ENCODE assay signal across 9 mouse cellular contexts in the genomic region with DNA sequence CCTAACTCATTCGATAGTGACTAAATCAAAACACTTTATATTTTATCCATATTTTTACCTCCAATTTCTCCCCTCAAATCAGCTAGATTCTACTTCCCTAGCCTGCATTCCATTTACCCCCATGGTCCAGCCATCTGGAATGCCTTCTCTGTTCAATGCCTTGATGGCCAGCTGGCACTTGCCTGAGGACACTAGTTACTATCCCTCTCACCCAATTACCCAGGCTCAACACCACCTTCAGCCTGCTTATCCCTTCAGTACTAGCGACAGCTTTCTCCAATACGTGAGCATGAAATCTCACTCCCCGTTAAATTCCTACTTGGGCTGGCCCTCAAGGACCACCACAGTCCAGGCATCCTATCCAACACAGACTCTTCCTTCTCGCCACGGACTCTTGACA. TPM values are rescaled to one million over a fixed set of nuclear protein-coding genes. Genes with fewer than 3 reads are reported as not detected.
DNase-seq lines count a peak whose midpoint lies in the region; ATAC-seq lines count a peak whose summit lies in the region.
"Had no signal": no experiment of that assay in that cellular context is flagged by ENCODE, and none has a peak within 500 bp of the region (broad histone marks: within the 10 kb centered on the region; RNA-seq: fewer than 3 reads in every experiment).

No protein-coding gene starts in this region.

- no peak overlapping the region for H3K27ac ChIP-seq in heart, embryonic 15.5 days
- H3K27ac ChIP-seq in forebrain, embryonic 11.5 days (ENCODE audit: low read depth, low read length): 0 out of 2 replicates have a peak overlapping the region, but pooled peaks have one; percentile 34
- H3K27ac ChIP-seq in midbrain, embryonic 10.5 days (replicated peaks): peak overlapping the region; percentile 94
- H3K27ac ChIP-seq: embryonic facial prominence, embryonic 15.5 days had no signal

- H3K27me3 ChIP-seq in heart, embryonic 15.5 days: peaks cover 7% of the 10 kb centered on the region
- peaks cover 2% of the 10 kb centered on the region; the same call in 1 of the 2 replicates for H3K27me3 ChIP-seq in forebrain, embryonic 11.5 days (ENCODE audit: control insufficient read depth, insufficient read depth, low read length)
- peaks cover 39% of the 10 kb centered on the region for H3K27me3 ChIP-seq in midbrain, embryonic 10.5 days (ENCODE audit: low read depth, poor library complexity, severe bottlenecking)

- intact Hi-C loops in heart, postnatal 14 days (cut with DNase I): loop anchor here (5.0 kb wide), 1 partner anchor 213 kb away; no protein-coding TSS in a partner anchor
- intact Hi-C loops in left cerebral cortex, postnatal 36 days (cut with DNase I): no loop called here

- no peak for ATAC-seq in heart, embryonic 15.5 days (replicated peaks; ENCODE audit: insufficient number of reproducible peaks, insufficient read depth, low FRiP score, low read depth)
- no peak for ATAC-seq in forebrain, embryonic 11.5 days (replicated peaks; ENCODE audit: low FRiP score)

- no peak overlapping the region for H3K9ac ChIP-seq in heart, embryonic 15.5 days
- H3K9ac ChIP-seq in forebrain, embryonic 11.5 days (ENCODE audit: low read length): no peak overlapping the region

- peak overlapping the region; percentile 86; the same call in 1 of the 2 replicates for H3K4me2 ChIP-seq in heart, embryonic 15.5 days
- no peak overlapping the region for H3K4me2 ChIP-seq in forebrain, embryonic 11.5 days (ENCODE audit: low read depth, low read length, severe bottlenecking)

- no peaks in the 10 kb centered on the region for H3K9me3 ChIP-seq in heart, embryonic 15.5 days (replicated peaks)
- H3K9me3 ChIP-seq in forebrain, embryonic 11.5 days (ENCODE audit: control insufficient read depth, low read length): no peaks in the 10 kb centered on the region; the same call in 1 of the 2 replicates
- H3K9me3 ChIP-seq in midbrain, embryonic 10.5 days (replicated peaks): peaks cover 8% of the 10 kb centered on the region; the same call in 1 of the 2 replicates
- H3K9me3 ChIP-seq: embryonic facial prominence, embryonic 15.5 days had no signal

- no peaks in the 10 kb centered on the region for H3K36me3 ChIP-seq in heart, embryonic 15.5 days
- no peaks in the 10 kb centered on the region for H3K36me3 ChIP-seq in forebrain, embryonic 11.5 days (ENCODE audit: control insufficient read depth, insufficient read depth, low read length)
- no peaks in the 10 kb centered on the region for H3K36me3 ChIP-seq in midbrain, embryonic 10.5 days
- H3K36me3 ChIP-seq: embryonic facial prominence, embryonic 15.5 days had no signal

- H3K4me3 ChIP-seq in heart, embryonic 15.5 days: no peak overlapping the region
- H3K4me3 ChIP-seq in forebrain, embryonic 11.5 days (ENCODE audit: low read depth, low read length): peak overlapping the region; percentile 53; the same call in 1 of the 2 replicates
- peak overlapping the region; percentile 68; the same call in 1 of the 2 replicates for H3K4me3 ChIP-seq in midbrain, embryonic 10.5 days

- no peak for DNase-seq in heart, postnatal 14 days
- DNase-seq in cerebellum, adult 18-20 months: peak; percentile 66 to 79
- DNase-seq in forebrain, embryonic 11.5 days (ENCODE audit: low spot score): no peak
- DNase-seq in midbrain, embryonic 10.5 days (ENCODE audit: low spot score): no peak
- no peak for DNase-seq in left cerebral cortex, postnatal 36 days (ENCODE audit: low spot score in 2 of 2)
- DNase-seq in frontal cortex, postnatal 14 days (ENCODE audit: low spot score in 2 of 2): no peak
- DNase-seq in lung, postnatal 25 days (ENCODE audit: low spot score): no peak

- 84% methylated on average over 6 of the region's 6 CpGs for WGBS in heart, embryonic 15.5 days
- WGBS in forebrain, embryonic 11.5 days: 78% methylated on average over 6 of the region's 6 CpGs
- WGBS in midbrain, embryonic 10.5 days: 75% methylated on average over 6 of the region's 6 CpGs

- H3K4me1 ChIP-seq in heart, embryonic 15.5 days (replicated peaks): peaks cover 39% of the 10 kb centered on the region
- peaks cover 17% of the 10 kb centered on the region; the same call in 1 of the 2 replicates for H3K4me1 ChIP-seq in forebrain, embryonic 11.5 days (replicated peaks; ENCODE audit: control insufficient read depth, insufficient read depth, low read length)
- peaks cover 83% of the 10 kb centered on the region for H3K4me1 ChIP-seq in midbrain, embryonic 10.5 days

RNA-seq across cellular contexts. Expression of gene Pxylp1, which starts 2.2 kb away (rescaled TPM):
- polyA plus RNA-seq in heart, embryonic 15.5 days (2015; fragmentation: Nextera tagmentation; extraction: Ambion mirVana): 27.6 and 27.8 TPM in 2 replicates
- total RNA-seq in heart, postnatal 14 days (2021): 10 to 100 TPM; 17.4 to 20.9 TPM
- 34.0 and 39.0 TPM in 2 replicates for polyA plus RNA-seq in forebrain, embryonic 11.5 days (2014; fragmentation: Nextera tagmentation; extraction: Ambion mirVana)
- 49.1 and 56.6 TPM in 2 replicates for polyA plus RNA-seq in midbrain, embryonic 10.5 days (2016; fragmentation: Nextera tagmentation; extraction: Ambion mirVana)
- 10 to 100 TPM; 17.1 to 17.6 TPM for total RNA-seq in left cerebral cortex, postnatal 36 days (2021)

Comparison
In these comparisons a context has a peak if more than half of its experiments do, and no peak if none do; other contexts are left out.
1. DNase-seq: peak in cerebellum, adult 18-20 months (2 of 2); none in heart, postnatal 14 days (0 of 2), forebrain, embryonic 11.5 days (single experiment), midbrain, embryonic 10.5 days (single experiment), left cerebral cortex, postnatal 36 days (0 of 2), frontal cortex, postnatal 14 days (0 of 2) and lung, postnatal 25 days (single experiment).